Mouse (Mus musculus) small intestine, adult 2 months (tissue): Measurements from ENCODE around the gene Rtn4r.

Experiments
- CTCF ChIP-seq: fragments of 200-500 bp; IDR thresholded peaks from 2 replicates; pipeline ENCODE4 v1.5.1; 2012; ENCODE audit warnings: low read depth, mild to moderate bottlenecking, control low read depth, inconsistent platforms, low read length, moderate library complexity, mixed read lengths; ENCODE audit not compliant: insufficient replicate concordance, insufficient read length; ENCODE audit errors: extremely low read depth
- POLR2A ChIP-seq: fragments of 200-500 bp; IDR thresholded peaks from 2 replicates; pipeline ENCODE4 v1.6.1; 2012; ENCODE audit warnings: low read depth, mild to moderate bottlenecking, control low read depth, inconsistent platforms, low read length, moderate library complexity

DNA sequence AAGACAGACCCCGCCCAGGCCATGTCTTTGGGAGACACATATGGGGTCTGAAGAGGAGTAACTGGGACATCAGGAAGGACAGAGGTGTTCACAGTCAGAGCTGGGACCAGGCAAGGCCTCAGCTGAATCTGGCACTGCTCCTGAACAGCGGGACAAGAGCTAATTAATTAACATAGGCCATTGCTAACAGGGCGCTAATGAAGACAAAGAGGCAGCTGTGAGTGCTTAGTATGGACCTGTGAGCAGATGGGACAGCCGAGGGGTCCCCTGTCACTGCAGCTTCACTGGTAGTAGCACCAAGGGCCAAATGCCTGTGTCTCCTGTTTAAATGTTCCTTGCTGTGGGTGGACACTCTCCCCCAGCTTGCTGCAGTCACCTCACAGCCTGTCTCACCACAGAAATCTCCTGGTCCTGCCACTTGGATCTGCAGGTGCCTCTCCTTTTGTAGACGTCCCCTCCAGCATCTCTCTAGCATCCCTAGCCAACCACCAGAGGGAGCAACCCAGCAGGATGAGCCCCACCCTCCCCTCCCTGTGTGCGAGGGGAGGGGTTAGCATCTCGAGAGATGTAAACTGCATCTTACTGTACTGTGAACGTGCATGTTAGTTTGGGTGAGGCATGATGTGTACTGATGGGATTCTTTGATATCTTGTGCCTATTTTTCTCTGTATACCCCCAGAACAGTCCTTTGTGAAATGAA, 8.3 kb upstream of the Rtn4r start:
- TF ChIP-seq CTCF = peak; percentile 60; the same call in 1 of the 2 replicates
- TF ChIP-seq POLR2A = no peak
